Mouse (Mus musculus): ENCODE measurements around the gene Cpm. TPM values are rescaled to one million over a fixed set of nuclear protein-coding genes. Genes with fewer than 3 reads are reported as not detected.
"Not testable (repeated sequence)": the region's sequence is repeated elsewhere in the genome, so short reads cannot be mapped to it uniquely, and the experiment has no call there.

Cpm gene
- polyA plus RNA-seq, 1 experiment from 2014 or later = 57.7 TPM

DNA sequence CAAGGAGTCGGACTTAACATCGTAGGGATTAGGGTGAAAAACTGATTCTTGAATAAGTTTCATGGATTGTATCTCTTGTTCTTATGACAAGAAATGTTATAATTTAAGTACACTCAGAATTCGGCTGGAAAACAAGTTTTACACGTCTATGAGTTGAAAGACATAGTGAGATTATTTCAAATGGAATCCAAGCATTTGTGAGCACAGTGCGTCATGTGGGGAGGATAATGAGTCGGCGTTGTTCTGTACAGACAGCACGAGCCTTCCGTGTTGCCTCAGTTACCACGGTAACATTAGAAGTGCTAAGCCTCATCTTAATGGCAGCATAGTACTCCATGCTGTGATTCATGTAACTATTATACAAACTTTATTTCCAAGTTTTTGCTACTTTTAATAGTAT lies 42.0 kb upstream of the Cpm start:
- 80% methylated on average over 10 of the region's 10 CpGs for WGBS
- H3K4me2 ChIP-seq = no peak overlapping the region
- no peaks in the 10 kb centered on the region for H3K36me3 ChIP-seq
- no peak for ATAC-seq (ENCODE audit: insufficient read depth, low FRiP score, low read depth)
- no peak overlapping the region for H3K4me3 ChIP-seq (replicated peaks)
- no peak overlapping the region for H3K27ac ChIP-seq
- H3K9ac ChIP-seq = no peak overlapping the region
- H3K27me3 ChIP-seq (replicated peaks) = no peaks in the 10 kb centered on the region
- no peaks in the 10 kb centered on the region for H3K9me3 ChIP-seq
- H3K4me1 ChIP-seq = no peaks in the 10 kb centered on the region

DNA sequence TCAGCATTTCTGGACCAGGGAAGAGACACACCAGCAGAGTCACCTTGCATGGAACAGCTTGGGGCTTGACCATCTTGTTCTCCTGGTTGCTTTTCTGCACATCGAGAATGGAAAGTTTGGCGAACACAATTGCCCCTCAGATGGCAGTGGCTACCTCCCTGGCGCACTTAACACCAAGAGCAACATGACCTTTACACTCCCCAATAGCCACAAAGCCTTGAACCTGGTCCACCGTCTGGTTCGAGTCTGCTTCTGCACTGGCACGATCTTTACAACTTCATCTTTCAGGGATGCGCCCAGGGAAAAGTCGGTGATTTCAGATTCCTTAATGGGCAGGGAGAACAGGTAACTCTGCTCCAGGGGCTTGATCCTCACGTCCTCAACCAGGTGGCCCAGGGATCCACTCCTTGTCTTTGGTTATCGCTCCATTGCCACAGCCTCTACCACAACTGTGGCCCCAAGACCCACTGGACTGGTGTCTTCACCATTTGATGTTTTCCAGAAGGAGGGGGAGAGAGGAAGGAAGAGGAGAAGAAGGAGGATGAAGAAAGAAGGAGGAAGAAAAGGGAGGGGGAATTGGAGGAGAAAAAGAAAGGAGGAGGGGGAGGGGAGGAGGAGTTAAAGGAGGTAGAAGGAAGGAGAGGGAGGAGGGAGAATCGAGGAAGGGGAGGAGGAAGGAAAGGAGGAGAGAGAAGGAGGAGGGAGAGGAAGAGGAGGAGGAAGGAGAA lies 40.7 kb upstream of the Cpm start:
- WGBS = 86% methylated on average over 11 of the region's 11 CpGs
- ATAC-seq (ENCODE audit: insufficient read depth, low FRiP score, low read depth) = not testable (repeated sequence)

DNA sequence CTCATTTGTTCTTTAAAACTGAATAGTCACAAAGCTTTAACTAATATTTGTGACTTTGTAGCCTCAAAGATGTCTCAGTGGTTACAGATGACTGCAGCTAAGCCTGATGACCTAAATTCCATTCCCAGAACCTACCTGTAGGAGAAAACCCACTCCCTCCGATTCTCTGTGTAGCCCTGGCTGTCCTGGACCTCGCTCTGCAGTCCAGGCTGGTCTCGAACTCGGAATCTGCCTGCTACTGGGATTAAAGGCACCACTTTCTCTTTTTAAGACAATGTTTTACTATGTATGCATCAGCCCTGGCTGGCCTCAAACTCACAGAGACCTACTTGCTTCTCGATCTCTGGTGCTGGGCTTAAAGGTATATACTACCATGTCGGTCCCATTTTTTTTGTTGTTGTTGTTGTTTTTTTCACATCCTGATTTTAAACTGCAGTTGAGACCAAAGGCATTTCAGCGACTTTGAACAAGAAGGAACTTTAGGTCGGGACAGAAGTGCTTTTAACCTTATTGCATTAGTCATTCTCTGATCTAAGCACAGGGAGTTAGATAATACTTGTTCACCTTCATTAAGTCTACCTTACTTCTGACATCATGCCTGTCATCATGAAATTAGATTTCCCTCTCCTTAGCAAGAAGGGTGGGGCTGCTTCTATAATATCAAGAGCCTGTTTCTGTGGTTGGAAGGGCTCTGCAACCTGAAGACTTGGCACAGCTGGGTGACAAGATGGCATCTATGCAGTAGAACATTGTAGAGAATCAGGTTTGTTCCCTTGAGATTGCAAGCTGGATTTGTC lies 40.0 kb upstream of the Cpm start:
- H3K4me3 ChIP-seq (replicated peaks) = no peak overlapping the region
- H3K27ac ChIP-seq = no peak overlapping the region
- H3K4me2 ChIP-seq = no peak overlapping the region
- H3K9me3 ChIP-seq = no peaks in the 10 kb centered on the region
- H3K4me1 ChIP-seq = no peaks in the 10 kb centered on the region
- H3K9ac ChIP-seq = no peak overlapping the region
- H3K36me3 ChIP-seq = no peaks in the 10 kb centered on the region
- 86% methylated on average over 8 of the region's 8 CpGs for WGBS
- no peak for ATAC-seq (ENCODE audit: insufficient read depth, low FRiP score, low read depth)
- no peaks in the 10 kb centered on the region for H3K27me3 ChIP-seq (replicated peaks)

More for the DNA sequence above, 40.7 kb upstream of the Cpm start:
- H3K9ac ChIP-seq; H3K27me3 ChIP-seq (replicated peaks); H3K9me3 ChIP-seq; H3K27ac ChIP-seq; H3K36me3 ChIP-seq; H3K4me3 ChIP-seq (replicated peaks); H3K4me2 ChIP-seq; H3K4me1 ChIP-seq: not testable (repeated sequence)

DNA sequence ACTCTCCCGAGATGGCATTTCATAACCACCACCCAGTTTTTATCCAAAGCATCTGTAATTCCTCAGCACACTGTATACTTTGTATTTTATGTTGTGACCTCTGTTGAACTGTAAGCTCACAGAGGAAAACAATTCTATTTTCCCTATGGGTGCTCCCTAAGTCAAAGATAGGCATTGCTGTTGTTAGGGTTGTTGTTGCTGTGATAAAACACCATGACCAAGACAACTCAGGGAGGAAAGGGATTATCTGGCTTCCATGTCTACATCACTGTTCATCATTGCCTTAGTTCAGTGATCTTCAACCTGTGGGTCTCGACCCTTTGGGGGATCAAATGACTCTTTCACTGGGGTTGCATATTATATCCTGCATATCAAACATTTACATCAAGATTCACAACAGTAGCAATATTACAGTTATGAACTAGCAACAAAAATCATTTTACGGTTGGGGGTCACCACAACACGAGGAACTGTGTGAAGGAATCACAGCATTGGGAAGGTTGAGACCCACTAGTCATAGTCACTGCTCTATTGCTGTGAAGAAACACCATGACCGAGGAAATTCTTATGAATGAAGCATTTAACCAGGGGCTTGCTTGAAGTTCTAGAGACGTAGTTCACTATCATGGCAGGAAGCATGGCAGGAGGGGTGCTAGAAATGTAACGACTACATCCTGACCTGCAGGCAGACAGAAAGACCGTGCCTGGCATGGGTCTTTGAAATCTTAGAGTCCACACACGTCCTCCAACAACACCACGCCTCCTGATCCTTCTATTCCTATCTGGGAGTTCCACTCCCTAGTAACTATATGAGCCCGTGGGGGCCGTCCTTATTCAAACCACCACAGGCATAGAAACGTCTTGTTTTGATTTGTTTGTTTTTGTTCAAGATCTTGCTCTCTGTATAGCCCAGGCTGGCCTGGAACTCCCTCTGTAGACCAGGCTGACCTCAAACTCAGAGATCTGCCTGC lies 38.7 kb upstream of the Cpm start:
- Histone ChIP-seq H3K4me1 (no peaks in the 10 kb centered on the region), H3K9me3 (no peaks in the 10 kb centered on the region), H3K9ac (no peak overlapping the region), H3K27ac (no peak overlapping the region), H3K36me3 (no peaks in the 10 kb centered on the region), H3K27me3 (replicated peaks) (no peaks in the 10 kb centered on the region), H3K4me3 (replicated peaks) (no peak overlapping the region), H3K4me2 (no peak overlapping the region)
- ATAC-seq (ENCODE audit: insufficient read depth, low FRiP score, low read depth) = no peak
- WGBS = 73% methylated on average over 13 of the region's 13 CpGs

DNA sequence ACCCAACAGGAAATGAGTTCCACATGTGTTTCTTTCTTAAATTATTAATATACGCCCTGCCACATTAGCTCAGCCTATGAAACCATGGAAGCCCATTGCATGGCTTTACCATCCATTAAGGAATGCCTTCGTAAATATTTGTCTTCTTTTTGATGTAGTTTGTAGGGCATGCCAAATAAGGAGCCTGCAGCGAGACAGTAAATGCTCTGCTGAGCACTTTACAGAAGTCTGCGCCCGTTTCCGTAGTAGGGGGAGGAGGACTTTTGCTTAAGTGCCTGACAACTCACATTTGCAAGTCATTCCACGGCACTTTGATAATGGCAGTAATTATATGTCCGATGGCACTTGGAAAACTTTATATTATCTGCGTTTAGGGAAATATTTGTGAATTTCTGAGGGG lies 37.5 kb upstream of the Cpm start:
- no peak overlapping the region for H3K4me3 ChIP-seq (replicated peaks)
- H3K9me3 ChIP-seq = no peaks in the 10 kb centered on the region
- H3K36me3 ChIP-seq = no peaks in the 10 kb centered on the region
- no peaks in the 10 kb centered on the region for H3K27me3 ChIP-seq (replicated peaks)
- no peak overlapping the region for H3K27ac ChIP-seq
- no peak for ATAC-seq (ENCODE audit: insufficient read depth, low FRiP score, low read depth)
- 50% methylated on average over 9 of the region's 9 CpGs for WGBS
- no peak overlapping the region for H3K4me2 ChIP-seq
- no peak overlapping the region for H3K9ac ChIP-seq
- H3K4me1 ChIP-seq = no peaks in the 10 kb centered on the region

DNA sequence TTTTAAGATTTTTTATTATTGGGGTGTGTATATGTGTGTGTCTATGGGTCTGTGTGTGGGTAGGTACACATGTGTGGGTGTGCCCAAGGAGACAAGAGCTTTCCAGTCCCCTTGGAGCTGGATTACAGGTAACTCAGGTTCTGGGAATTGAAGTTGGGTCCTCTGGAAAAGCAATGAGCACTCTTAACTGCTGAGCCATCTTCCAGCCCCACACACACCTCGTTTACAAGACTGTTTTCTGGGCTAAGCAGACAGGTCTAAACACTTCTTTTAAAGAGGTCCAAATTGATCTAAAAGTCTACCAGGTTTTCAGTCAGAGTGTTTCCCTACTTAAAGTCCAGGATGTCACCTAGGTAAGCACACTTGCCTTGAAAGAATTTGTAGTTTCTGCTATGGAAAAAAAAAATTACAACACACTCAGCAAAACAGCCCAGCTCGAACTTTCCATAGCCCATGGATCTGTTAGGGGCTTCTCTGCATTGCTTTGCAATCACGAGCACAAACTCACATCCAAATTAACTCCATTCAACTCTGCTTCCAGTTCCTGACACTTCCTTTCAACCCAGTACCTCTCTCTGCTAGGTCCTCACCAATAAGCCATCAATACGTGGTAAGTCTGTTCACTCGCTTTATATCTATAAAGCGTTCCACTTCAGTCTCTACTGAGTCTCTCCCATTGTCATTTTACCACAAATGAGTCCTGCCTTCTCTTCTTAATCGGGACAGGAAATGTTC lies 36.8 kb upstream of the Cpm start:
- Histone ChIP-seq H3K9ac (no peak overlapping the region), H3K4me2 (no peak overlapping the region), H3K4me1 (no peaks in the 10 kb centered on the region), H3K36me3 (no peaks in the 10 kb centered on the region), H3K27me3 (replicated peaks) (no peaks in the 10 kb centered on the region), H3K27ac (no peak overlapping the region), H3K9me3 (no peaks in the 10 kb centered on the region), H3K4me3 (replicated peaks) (no peak overlapping the region)
- WGBS = 75% methylated on average over 7 of the region's 7 CpGs
- ATAC-seq (ENCODE audit: insufficient read depth, low FRiP score, low read depth) = no peak

DNA sequence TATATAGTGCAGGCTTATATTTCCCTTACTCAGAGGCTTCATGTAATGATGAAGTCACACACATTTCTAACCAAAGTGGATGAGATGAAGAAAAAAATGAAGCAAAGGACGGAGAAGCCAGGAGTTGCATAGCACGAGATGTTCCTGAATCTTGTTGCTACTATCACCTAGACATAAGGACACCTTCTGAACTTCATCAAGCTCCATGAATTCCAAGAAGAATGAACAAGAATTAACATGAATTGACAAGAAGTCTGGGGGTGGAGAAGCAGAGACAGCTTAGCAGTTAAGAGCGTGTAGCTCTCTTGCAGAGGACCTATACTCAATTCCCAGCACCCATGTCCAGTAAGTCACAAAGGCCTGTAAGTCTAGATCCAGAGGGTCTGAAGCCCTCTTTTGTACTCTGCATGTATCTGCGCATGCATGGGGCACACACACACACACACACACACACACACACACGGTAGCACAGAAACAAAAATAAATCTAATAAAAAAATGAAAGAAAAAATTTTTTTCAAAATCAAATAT lies 36.2 kb upstream of the Cpm start:
- ATAC-seq (ENCODE audit: insufficient read depth, low FRiP score, low read depth) = no peak
- Histone ChIP-seq H3K4me2 (no peak overlapping the region), H3K9ac (no peak overlapping the region), H3K4me3 (replicated peaks) (no peak overlapping the region), H3K36me3 (no peaks in the 10 kb centered on the region), H3K4me1 (no peaks in the 10 kb centered on the region), H3K27me3 (replicated peaks) (no peaks in the 10 kb centered on the region), H3K9me3 (no peaks in the 10 kb centered on the region), H3K27ac (no peak overlapping the region)
- 86% methylated on average over 5 of the region's 5 CpGs for WGBS

DNA sequence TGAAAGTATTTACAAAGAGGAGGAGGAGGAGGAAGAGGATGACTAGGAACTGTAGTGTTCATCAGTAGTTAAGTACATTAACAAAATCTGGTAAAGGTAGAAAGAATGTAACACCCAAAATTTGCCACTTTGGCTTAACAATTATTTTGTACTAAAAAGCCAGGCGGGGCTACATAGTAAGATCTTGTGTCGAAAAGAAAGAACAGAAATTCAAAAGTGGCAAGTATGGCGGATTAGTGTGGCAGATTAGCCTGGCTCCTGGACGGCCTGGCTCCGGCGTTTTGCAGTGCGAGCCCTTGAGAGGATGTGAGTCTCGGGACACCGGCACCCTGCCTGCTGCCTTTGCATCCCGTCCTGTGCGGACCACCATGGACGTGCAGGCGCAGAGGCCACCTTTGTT lies 35.4 kb upstream of the Cpm start:
- Histone ChIP-seq H3K9ac (no peak overlapping the region), H3K4me1 (no peaks in the 10 kb centered on the region), H3K9me3 (no peaks in the 10 kb centered on the region), H3K4me3 (replicated peaks) (no peak overlapping the region), H3K27ac (no peak overlapping the region), H3K27me3 (replicated peaks) (no peaks in the 10 kb centered on the region), H3K36me3 (no peaks in the 10 kb centered on the region), H3K4me2 (no peak overlapping the region)
- no peak for ATAC-seq (ENCODE audit: insufficient read depth, low FRiP score, low read depth)
- WGBS = 92% methylated on average over 13 of the region's 13 CpGs

DNA sequence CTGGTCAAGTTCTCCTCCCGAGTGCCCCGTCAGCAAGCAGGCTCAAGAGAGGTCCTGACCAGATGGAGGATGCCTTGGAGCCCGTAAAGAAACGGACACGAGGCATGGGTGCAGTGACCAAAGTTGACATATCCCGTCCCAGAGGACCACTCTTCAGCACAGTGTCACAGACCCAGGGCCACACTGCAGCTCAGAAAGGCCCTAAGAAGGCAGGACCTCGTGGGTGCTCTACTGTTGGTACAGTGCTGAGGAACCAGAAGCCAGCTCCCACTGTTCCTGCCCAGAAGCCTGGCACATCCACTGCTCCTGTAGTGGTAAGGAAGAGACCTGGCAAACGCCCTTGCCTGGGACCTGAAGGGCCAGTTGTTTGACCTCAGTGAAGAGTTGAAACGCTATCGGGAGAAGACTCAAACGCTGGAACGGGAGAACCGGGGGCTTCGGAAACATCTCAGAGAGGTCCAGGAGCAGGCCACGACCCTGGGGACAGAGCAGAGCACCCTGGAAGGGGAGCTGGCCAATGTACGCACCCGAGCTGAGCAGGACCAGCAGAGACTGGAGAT lies 34.9 kb upstream of the Cpm start:
- no peaks in the 10 kb centered on the region for H3K36me3 ChIP-seq
- H3K9ac ChIP-seq = no peak overlapping the region
- no peaks in the 10 kb centered on the region for H3K4me1 ChIP-seq
- no peaks in the 10 kb centered on the region for H3K27me3 ChIP-seq (replicated peaks)
- H3K4me3 ChIP-seq (replicated peaks) = no peak overlapping the region
- H3K27ac ChIP-seq = no peak overlapping the region
- 86% methylated on average over 17 of the region's 17 CpGs for WGBS
- no peaks in the 10 kb centered on the region for H3K9me3 ChIP-seq
- no peak for ATAC-seq (ENCODE audit: insufficient read depth, low FRiP score, low read depth)
- H3K4me2 ChIP-seq = no peak overlapping the region

DNA sequence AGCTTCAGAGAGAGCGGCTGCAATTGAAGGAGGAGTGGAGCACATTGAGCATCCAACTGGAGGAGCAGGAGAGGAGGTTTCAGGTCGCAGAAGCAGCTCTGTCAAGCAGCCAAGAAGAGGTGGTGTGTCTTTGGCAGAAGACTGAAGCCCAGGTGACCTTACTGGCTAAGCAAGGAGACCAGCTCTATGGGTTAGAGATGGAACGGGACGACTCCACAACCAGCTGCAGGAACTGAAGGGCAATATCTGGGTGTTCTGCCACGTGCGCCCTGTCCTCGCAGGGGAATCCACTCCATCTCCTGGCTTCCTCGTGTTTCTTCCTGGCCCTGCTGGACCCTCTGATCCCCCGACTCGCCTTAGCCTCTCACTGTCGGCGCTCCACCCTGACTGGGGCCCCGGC lies 34.4 kb upstream of the Cpm start:
- H3K4me3 ChIP-seq (replicated peaks) = no peak overlapping the region
- 90% methylated on average over 13 of the region's 13 CpGs for WGBS
- no peak overlapping the region for H3K9ac ChIP-seq
- no peak for ATAC-seq (ENCODE audit: insufficient read depth, low FRiP score, low read depth)
- H3K9me3 ChIP-seq = no peaks in the 10 kb centered on the region
- no peak overlapping the region for H3K27ac ChIP-seq
- H3K27me3 ChIP-seq (replicated peaks) = no peaks in the 10 kb centered on the region
- no peaks in the 10 kb centered on the region for H3K4me1 ChIP-seq
- H3K36me3 ChIP-seq = no peaks in the 10 kb centered on the region
- no peak overlapping the region for H3K4me2 ChIP-seq

All from stomach, embryonic 15.5 days (tissue).